Mouse (Mus musculus) lung, postnatal 0 days (tissue): ENCODE data around the gene Ins1. TPM values are rescaled to one million over a fixed set of nuclear protein-coding genes. Genes with fewer than 3 reads are reported as not detected.

ENCODE experiments used
- ATAC-seq: fragments of 200-750 bp; cut with Nextera tagmentation; 2 replicates; pipeline ENCODE4 v1.8.0; 2017; ENCODE audit warnings: moderate library complexity
- DNase-seq: peaks from one replicate; pipeline ENCODE4 v3.0.0-alpha.2; 2016; ENCODE audit warnings: low spot score
- H3K27ac ChIP-seq: fragments of 300-500 bp; sonication (generic); 2 replicates; pipeline ENCODE4 v1.5.1; 2014; ENCODE audit warnings: antibody characterized with exemption, mild to moderate bottlenecking, low read length, mixed read lengths
- H3K27me3 ChIP-seq: fragments of 300-500 bp; sonication (generic); replicated peaks from 2 replicates; pipeline ENCODE4 v1.6.1; 2014; ENCODE audit warnings: low read length, mixed read lengths; ENCODE audit not compliant: insufficient read depth
- H3K36me3 ChIP-seq: fragments of 300-500 bp; sonication (generic); 2 replicates; pipeline ENCODE4 v1.6.1; 2014; ENCODE audit warnings: low read length, mixed read lengths; ENCODE audit not compliant: insufficient read depth
- H3K4me1 ChIP-seq: fragments of 300-500 bp; sonication (generic); 2 replicates; pipeline ENCODE4 v1.6.1; 2014; ENCODE audit warnings: antibody characterized with exemption, low read depth, low read length, mixed read lengths; ENCODE audit not compliant: insufficient read depth
- H3K4me2 ChIP-seq: fragments of 300-500 bp; sonication (generic); replicated peaks from 2 replicates; pipeline ENCODE4 v1.6.1; 2014; ENCODE audit warnings: low read depth, mild to moderate bottlenecking, low read length, moderate library complexity, mixed read lengths
- H3K4me3 ChIP-seq: fragments of 300-500 bp; sonication (generic); 2 replicates; pipeline ENCODE4 v1.5.1; 2014; ENCODE audit warnings: low read depth, low read length
- H3K9ac ChIP-seq: fragments of 300-500 bp; sonication (generic); replicated peaks from 2 replicates; pipeline ENCODE4 v1.6.1; 2014; ENCODE audit warnings: low read depth, mild to moderate bottlenecking
- H3K9me3 ChIP-seq: fragments of 300-500 bp; sonication (generic); 2 replicates; pipeline ENCODE4 v1.6.1; 2016; ENCODE audit warnings: low read length, mixed read lengths
- CTCF ChIP-seq: IDR thresholded peaks from 2 replicates; pipeline ENCODE4 v1.5.1; 2016; ENCODE audit warnings: antibody characterized with exemption, mild to moderate bottlenecking
- EP300 ChIP-seq: IDR thresholded peaks from 2 replicates; pipeline ENCODE4 v1.6.1; 2016; ENCODE audit warnings: antibody characterized with exemption, mild to moderate bottlenecking, control low read depth
- polyA plus RNA-seq: library from polyadenylated mRNA; unstranded; fragments of >200 nt; fragmentation: Nextera tagmentation; extraction: Ambion mirVana; gene quantifications from 2 replicates; pipeline ENCODE4 v1.2.1, GENCODE M21; 2015

The Ins1 gene
- polyA plus RNA-seq, result not detected in 2 replicates

- no peak for ATAC-seq
- Histone ChIP-seq H3K9me3 (no peaks in the 10 kb centered on the region), H3K4me3 (no peak within 1 kb of the TSS), H3K27ac (no peak within 1 kb of the TSS), H3K4me1 (no peaks in the 10 kb centered on the region), H3K4me2 (no peak within 1 kb of the TSS), H3K36me3 (no peaks in the 10 kb centered on the region), H3K9ac (no peak within 1 kb of the TSS), H3K27me3 (no peaks in the 10 kb centered on the region)
- TF ChIP-seq EP300, result no peak
- TF ChIP-seq CTCF, result no peak
- DNase-seq, result no peak
These were observed at the start of gene Ins1 for GRCm38 (mm10) chr19:52263997-52264396. TSS of gene Ins1 (plus strand) at chr19:52264297.
